In the genomic region with DNA sequence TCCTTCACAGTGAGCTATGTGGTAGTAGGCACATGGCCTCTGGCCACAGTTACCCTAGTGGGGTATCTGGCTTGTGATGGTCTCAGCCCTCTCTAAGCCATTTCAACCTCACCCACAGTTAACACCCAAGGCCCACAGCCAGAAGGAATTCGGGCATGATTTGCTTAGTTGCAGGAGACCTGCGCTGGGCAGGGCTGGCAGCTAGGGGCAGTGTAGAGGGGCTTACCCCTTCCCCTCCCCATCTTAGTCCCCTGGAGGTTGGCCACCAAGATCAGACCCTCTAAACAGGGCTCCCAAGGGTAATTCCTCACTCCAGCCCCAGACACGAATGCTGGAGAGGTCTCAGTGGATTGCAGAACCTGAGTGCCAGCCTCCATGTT, we compare ENCODE assay signal across 8 mouse cellular contexts. TPM values are rescaled to one million over a fixed set of nuclear protein-coding genes. Genes with fewer than 3 reads are reported as not detected.
A peak's percentile ranks its signal among the peaks of the same experiment; 100 is the strongest.
DNase-seq lines count a peak whose midpoint lies in the region; ATAC-seq lines count a peak whose summit lies in the region.

No protein-coding gene starts in this region.

- 20% methylated on average over 3 of the region's 3 CpGs for WGBS in intestine, embryonic 14.5 days
- WGBS in midbrain, embryonic 13.5 days, result 9% methylated on average over 3 of the region's 3 CpGs

- ATAC-seq in intestine, embryonic 14.5 days (replicated peaks; ENCODE audit: low FRiP score, low TSS enrichment, low read depth), result no peak
- peak; percentile 40 for ATAC-seq in midbrain, embryonic 13.5 days

- no peak overlapping the region for H3K27ac ChIP-seq in intestine, embryonic 14.5 days (ENCODE audit: low read depth)
- H3K27ac ChIP-seq in midbrain, embryonic 13.5 days, result no peak overlapping the region

- H3K36me3 ChIP-seq in intestine, embryonic 14.5 days (ENCODE audit: control insufficient read depth, insufficient read depth, low read length), result no peaks in the 10 kb centered on the region
- H3K36me3 ChIP-seq in midbrain, embryonic 13.5 days, result no peaks in the 10 kb centered on the region

- H3K9me3 ChIP-seq in intestine, embryonic 14.5 days (ENCODE audit: control insufficient read depth, low read length), result no peaks in the 10 kb centered on the region
- no peaks in the 10 kb centered on the region for H3K9me3 ChIP-seq in midbrain, embryonic 13.5 days

- no peak overlapping the region; the same call in 1 of the 2 replicates for H3K9ac ChIP-seq in intestine, embryonic 14.5 days (ENCODE audit: low read length)
- peak overlapping the region; percentile 69 for H3K9ac ChIP-seq in midbrain, embryonic 13.5 days (replicated peaks)

- H3K27me3 ChIP-seq in intestine, embryonic 14.5 days (replicated peaks; ENCODE audit: control insufficient read depth, insufficient read depth, low read length), result no peaks in the 10 kb centered on the region; the same call in 1 of the 2 replicates
- H3K27me3 ChIP-seq in midbrain, embryonic 13.5 days, result peaks cover 52% of the 10 kb centered on the region

- peak; percentile 36 for DNase-seq in adrenal gland, postnatal 10 days
- no peak for DNase-seq in adrenal gland, adult 18-20 months (ENCODE audit: low spot score in 2 of 2)
- DNase-seq in right cerebral cortex, postnatal 4 days, result peak; percentile 24
- DNase-seq in right cerebral cortex, postnatal 10 days (ENCODE audit: low spot score in 2 of 2), result no peak
- no peak for DNase-seq in intestine, embryonic 14.5 days (ENCODE audit: low spot score)
- DNase-seq in T-cell, adult 2 months (ENCODE audit: low spot score), result no peak
- DNase-seq in spleen, postnatal 36 days (ENCODE audit: low spot score in 2 of 2), result no peak

- H3K4me1 ChIP-seq in intestine, embryonic 14.5 days (replicated peaks; ENCODE audit: control insufficient read depth, insufficient read depth, low read length), result peaks cover 13% of the 10 kb centered on the region; the same call in 1 of the 2 replicates
- peaks cover 14% of the 10 kb centered on the region for H3K4me1 ChIP-seq in midbrain, embryonic 13.5 days (replicated peaks)

- peak overlapping the region; percentile 100 for H3K4me2 ChIP-seq in intestine, embryonic 14.5 days (ENCODE audit: low read length)
- H3K4me2 ChIP-seq in midbrain, embryonic 13.5 days (replicated peaks), result peak overlapping the region; percentile 99

- H3K4me3 ChIP-seq in intestine, embryonic 14.5 days (ENCODE audit: low read depth, low read length), result peak overlapping the region; percentile 48
- peak overlapping the region; percentile 56 for H3K4me3 ChIP-seq in midbrain, embryonic 13.5 days (replicated peaks)

RNA-seq across cellular contexts. Expression of gene Sned1, which starts 0.9 kb away (rescaled TPM):
- 10 to 100 TPM; 17.3 to 22.5 TPM for total RNA-seq in adrenal gland, postnatal 10 days (2021)
- 10 to 100 TPM; 10.7 to 22.3 TPM for total RNA-seq in adrenal gland, adult 18-20 months (2021)
- polyA plus RNA-seq in intestine, embryonic 14.5 days (2014; fragmentation: Nextera tagmentation; extraction: Ambion mirVana), result 4.9 and 5.3 TPM in 2 replicates
- 5.8 and 6.7 TPM in 2 replicates for polyA plus RNA-seq in midbrain, embryonic 13.5 days (2015; fragmentation: Nextera tagmentation; extraction: Ambion mirVana)

Comparison
In these comparisons a context has a peak if more than half of its experiments do, and no peak if none do; other contexts are left out.
1. DNase-seq: peak in adrenal gland, postnatal 10 days (single experiment) and right cerebral cortex, postnatal 4 days (single experiment); none in adrenal gland, adult 18-20 months (0 of 2), right cerebral cortex, postnatal 10 days (0 of 2), intestine, embryonic 14.5 days (single experiment), T-cell, adult 2 months (single experiment) and spleen, postnatal 36 days (0 of 2).